Mouse (Mus musculus) embryo, embryonic 10.5 days (tissue): ENCODE results near the gene Ppp3ca.

ENCODE experiments used
- DNase-seq: peaks from one replicate; pipeline ENCODE4 v3.0.0-alpha.2; 2015; ENCODE audit warnings: low spot score

The Ppp3ca gene

GRCm38 (mm10) chr3:136813886-136814285, 144.0 kb downstream of the Ppp3ca start:
- no peak for DNase-seq

DNA sequence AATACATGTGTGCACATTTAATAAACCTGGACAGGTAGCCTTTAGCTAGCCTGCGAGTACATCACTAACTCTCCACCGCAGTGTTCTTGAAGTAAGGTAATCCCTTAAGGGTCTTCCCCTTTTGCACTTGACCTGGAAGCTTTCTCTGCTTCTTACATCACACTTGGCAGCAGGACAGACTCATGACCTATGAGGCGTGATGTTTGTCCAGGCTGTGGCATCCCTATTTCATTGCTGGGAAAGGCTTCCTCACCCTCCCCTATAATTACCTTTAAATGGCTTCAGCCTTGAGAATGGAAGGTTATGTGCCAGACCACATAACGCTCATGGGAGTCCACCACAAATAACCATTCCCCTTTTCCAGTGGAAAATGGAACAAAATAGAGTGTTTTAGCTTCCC, 145.0 kb downstream of the Ppp3ca start:
- DNase-seq: no peak

DNA sequence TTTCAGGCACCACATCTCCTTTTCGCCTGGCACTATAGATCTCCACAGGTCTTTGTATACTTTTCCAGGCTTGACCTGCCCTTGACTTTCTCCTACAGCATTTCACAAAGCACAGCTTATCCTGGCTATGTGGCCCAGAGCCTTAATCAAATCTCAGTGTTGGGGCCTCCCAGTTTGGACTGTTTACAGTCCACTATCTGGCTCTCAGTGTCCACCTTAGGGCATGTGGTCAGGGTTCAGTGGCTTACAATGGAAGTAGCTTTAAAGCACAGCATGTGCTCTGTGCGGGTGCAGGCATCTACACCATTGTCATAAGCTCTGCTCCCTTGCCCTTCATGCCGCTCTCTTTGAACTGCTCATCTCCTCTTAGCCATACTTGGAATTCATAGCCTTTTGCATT, 146.4 kb downstream of the Ppp3ca start:
- no peak for DNase-seq

GRCm38 (mm10) chr3:136818997-136819396, 149.1 kb downstream of the Ppp3ca start:
- no peak for DNase-seq

DNA sequence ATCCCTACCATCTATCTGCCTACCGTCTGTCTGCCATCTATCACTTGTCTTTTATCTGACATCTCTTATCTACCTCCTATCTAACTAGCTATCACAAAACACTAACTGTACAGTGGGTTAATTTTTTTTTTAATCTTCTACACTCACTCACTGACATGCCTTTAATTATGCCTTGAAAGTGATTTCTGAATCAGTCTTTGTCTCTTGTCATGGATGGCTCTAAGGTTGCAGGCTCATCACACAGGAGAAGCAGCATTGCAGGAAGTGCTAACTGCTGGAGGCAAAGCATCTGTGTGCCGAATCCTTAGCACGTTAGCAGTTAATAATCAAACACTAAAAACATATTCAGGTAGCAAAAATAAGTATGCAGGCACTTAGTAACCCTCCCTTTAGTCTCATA, 151.1 kb downstream of the Ppp3ca start:
- DNase-seq: no peak

DNA sequence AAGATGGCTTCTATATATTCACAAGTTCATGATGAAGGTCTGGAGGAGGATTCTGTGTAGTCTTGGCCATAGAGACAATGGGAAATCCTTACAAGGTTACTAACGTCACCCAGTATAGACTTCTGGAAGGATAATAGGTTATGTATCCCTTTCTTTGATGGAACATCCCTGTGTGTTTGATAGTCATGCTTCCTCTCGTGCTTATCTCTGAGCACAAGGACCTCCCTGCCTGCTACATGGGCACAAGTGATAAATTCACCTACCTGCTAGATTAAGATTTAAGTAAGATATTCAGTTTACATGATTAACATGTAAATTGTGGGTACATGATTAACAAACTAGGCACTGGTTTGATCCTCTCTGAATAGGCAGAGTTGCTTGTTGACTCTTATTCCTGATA, 152.1 kb downstream of the Ppp3ca start:
- no peak for DNase-seq

DNA sequence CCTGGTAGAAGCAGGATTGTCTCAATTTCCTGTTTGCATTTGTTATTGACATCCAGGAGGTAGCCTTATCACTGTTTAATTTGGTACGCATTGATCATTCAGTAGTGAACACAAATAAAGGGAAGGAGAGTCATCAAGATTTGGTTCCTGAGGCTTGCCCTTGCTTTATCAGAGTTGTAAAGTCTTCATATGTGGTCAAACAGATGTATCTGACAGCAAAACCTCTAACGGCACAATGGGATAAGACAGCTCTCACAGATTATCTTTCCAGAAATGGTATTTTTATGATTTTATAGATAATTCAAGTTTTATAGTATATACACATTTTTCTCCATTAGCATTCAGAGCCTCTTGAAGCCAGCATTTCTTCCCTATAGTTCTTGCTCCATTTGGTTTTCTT, 152.5 kb downstream of the Ppp3ca start:
- no peak for DNase-seq

- no peak for DNase-seq
These were observed 158.5 kb downstream of the Ppp3ca start for GRCm38 (mm10) chr3:136828451-136828850.

DNA sequence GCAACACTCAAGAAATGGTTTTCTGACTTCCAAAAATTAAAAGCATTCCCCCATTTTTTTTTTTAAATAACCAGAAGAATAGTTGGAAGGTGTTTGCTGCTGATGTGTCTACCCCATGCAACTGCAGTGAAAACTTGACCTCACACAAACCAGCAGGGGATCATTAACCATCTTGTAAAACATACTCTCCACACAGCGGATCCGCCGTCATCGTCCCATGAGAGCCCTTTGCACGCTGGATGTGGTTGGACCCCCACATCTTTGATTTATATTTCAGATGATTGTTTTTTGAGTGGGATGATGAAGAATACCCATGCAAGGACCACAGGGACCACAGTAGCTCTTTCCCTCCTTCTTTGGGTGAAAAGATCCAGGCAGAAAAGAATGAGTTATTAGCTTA, 159.2 kb downstream of the Ppp3ca start:
- no peak for DNase-seq

GRCm38 (mm10) chr3:136830687-136831220, 160.8 kb downstream of the Ppp3ca start:
- no peak for DNase-seq

DNA sequence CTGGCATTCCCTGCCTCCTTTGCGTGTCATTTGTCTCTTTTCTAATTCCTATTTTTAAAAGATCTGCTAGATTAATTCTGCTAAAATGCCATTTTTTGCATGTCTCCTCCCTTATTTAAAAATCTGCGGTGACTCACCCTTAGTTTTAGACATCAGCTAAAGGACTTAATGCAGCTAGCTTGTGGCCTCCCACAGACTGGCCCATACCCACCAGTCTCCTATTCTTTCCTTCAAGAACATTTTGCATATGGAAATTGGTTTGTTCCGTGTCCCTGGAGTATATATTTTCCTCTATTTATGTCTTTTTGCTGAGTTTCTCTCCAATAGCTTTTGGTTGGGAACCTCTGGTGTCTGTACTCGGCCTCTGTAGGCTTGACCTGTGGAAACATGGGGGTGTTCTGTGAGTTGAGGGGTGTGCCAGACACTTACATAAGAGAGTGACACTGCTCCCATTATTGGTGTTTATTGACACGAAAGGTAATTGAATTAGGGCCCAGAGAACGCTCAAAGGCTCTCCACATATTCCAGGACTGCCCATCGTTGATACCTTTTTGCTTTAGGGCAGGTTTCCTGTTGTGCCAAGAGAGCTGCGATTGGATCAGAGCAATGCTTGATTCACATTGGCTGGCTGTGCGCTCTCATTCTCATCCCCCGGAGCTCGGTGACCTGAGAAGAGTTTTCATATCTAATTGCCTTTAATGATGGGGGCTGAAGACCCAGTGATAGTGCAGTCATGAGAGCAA, 163.2 kb downstream of the Ppp3ca start:
- DNase-seq: peak; percentile 22

- peak; percentile 63 for DNase-seq
These were observed 164.0 kb downstream of the Ppp3ca start for GRCm38 (mm10) chr3:136833893-136834292.

- DNase-seq: peak; percentile 41
These were observed 165.9 kb downstream of the Ppp3ca start for GRCm38 (mm10) chr3:136835851-136836250.

DNA sequence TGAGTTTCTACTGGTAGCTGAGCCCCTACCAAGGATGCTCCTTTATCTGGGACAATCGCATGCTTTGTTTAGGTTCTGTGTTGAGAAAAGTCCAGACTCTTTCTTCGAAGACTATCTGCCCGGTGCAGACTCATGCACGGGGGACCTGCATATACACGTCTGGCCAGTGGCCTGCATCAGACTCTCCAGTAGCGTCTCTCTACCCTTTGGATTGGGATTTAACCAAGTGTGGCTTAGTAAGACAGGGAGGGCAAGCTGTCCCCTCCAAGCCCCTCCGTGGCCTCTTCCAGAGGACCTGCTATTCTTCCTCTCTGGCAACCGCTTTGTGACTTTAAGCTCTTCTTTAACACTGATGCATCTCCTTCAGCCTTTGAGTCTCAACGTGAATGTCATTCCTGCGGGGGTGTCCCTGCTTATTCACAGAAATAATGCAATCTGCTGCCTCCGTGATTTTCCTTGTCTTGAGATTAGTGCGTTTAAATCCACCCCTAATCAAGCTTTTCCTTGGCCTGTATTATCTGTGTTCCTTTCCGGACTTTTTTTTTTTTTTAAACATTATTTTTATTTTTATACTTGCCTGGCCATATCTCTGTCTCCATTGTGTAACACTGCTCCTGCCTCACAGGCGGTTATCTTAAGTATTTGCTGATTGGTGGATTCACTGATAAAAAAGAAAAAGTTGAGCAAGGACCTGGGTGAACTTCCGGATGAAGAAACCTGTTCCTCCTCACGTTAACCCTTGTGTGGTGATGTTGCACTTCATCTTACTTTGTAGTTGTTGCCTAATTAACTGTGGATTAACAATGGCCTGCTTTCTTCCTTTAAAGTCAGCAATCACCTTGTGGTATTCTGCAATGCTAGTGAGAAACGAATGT, 166.6 kb downstream of the Ppp3ca start:
- DNase-seq: peak; percentile 15

DNA sequence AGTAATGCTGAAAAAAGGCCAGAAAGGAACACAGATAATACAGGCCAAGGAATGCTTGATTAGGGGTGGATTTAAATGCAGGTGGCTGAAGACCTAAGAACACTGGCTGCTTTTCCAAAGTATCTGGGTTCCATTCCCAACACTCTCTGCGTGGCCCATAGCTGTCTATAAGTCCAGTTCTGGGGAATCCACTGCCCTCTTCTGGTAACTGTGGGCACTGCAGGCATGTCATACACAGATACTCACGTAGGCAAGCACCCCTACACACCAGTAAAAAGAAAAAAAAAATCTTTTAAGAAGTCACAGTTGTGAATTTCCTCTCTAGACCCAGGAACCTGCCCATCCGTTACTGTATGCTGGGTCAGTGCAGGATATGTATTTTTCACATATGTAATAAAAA, 167.7 kb downstream of the Ppp3ca start:
- DNase-seq: peak; percentile 60

DNA sequence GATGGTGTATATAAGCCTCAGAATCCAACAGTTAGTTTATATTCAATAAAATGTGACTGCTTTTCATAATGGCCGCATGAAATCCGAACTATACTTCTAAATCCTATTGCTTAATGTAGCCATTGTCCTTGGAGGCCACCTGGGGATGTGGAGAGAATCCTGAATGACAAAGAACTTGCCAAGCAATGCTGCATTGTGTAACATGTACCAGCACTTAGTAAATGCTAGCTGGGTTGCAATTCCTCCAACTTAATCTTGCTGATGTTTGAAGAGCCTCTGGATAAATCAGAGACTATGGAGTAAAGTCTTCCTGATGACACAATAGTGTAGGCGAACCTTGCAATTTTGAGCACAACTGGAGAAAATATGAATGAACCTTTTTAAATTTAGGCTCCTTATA, 171.4 kb downstream of the Ppp3ca start:
- no peak for DNase-seq

DNA sequence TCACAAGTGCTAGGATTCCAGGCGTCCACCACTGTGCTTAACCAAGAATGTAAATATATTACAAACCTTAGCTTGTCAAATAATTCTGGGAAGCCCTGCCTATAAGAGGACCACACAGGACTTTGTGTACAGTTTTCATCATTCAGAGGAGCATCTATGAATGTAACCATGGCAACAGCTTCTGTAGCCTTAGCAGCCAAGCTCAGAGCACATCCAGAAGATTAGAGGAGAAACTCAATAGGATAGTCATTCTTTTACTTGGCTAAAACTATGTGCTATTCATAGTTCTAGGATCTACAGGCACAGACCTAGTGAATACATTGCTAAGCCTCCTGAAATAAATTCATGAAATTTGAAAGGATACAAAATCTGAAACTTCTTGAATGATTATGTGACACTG, 172.5 kb downstream of the Ppp3ca start:
- no peak for DNase-seq

DNA sequence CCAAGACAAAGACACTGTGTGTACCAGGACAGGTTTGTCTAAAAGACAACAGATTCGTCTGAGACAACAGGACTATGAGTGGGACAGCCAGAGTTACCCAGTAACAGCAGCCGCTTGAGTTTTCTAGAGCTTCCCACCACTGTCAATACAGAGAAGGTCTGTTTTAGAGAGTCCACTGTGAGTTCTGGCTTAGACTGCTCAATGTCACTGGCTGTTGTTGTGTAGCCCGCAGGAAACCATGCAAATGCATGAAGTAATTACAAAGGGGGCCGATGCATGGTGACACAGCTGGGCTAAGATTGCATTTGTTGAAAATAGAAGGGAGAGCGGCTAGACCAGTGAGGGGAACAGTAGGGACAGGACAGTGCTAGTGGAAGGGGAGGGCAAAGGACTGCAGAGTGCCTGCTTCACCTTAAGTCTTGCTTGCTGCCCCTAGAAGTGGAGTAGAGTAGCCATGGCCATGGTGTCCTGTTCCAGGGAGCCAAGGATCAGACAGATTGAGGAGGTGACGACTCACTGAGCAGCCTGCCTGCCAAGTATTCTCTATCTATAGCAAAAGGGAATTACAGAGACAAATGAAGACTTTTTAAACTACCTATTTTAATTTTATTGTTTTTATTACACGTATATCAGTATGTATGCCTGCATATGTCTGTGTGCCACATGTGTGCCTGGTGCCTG, 174.0 kb downstream of the Ppp3ca start:
- no peak for DNase-seq

GRCm38 (mm10) chr3:136849035-136849434, 179.1 kb downstream of the Ppp3ca start:
- no peak for DNase-seq

DNA sequence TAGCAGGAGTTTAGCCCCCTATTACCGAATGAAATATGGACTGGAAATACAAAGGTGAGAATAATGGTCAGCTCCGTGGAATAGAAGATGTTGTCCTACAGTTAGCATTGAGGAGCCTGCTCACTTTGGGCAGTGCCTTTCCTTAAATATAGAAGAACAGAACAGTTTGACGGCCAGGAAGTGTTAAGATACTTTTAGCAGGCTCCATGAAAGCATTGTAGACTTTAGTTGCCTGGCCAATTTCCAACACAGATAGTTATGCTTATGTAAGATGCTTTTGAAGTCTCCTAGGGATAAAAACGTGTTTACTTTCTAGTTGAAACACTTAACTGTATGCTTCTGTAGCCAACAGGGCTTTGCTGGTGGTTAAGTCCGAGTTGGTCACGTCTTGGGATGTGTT, 183.0 kb downstream of the Ppp3ca start:
- DNase-seq: no peak

GRCm38 (mm10) chr3:136853596-136853995, 183.7 kb downstream of the Ppp3ca start:
- no peak for DNase-seq

GRCm38 (mm10) chr3:136855996-136856395, 186.1 kb downstream of the Ppp3ca start:
- no peak for DNase-seq
